Mouse (Mus musculus): ENCODE results near the gene Cep128.

The Cep128 gene

DNA sequence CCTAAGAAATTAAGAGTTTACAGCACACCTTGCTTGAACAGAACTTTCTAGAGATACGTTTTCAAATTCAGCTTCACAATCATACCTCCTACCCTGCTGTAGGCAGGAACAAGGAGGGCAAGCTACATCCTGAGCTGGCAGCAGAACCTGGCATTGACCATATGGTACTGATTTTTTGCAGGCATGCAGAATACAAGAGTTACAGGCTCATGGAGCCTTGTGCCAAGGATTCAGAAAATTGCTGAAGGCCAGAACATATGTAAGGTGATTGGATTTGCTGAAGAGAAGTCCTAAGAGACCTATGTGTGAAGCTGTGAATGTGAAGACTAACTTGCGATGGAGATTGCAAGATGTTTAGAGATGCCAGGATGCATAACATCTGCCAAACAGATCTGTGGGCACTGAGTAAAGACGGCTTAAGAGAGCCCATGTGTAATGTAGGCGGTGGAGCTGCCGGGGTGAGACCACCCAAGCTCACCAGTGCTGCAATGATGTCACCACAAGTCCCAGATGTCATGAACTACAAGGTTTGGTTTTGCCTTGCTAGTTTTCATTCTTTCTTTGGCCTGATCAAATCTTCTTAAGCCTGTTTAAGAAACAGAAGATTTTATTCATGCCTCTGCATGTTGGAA is 422.7 kb downstream of the Cep128 start:
- DNase-seq (ENCODE audit: low read depth) = no peak

- DNase-seq (ENCODE audit: low read depth) = no peak
These were observed 429.3 kb downstream of the Cep128 start for GRCm38 (mm10) chr12:90954740-90955473.
